Mouse (Mus musculus): ENCODE measurements around the gene 1810010D01Rik.

The 1810010D01Rik gene

DNA sequence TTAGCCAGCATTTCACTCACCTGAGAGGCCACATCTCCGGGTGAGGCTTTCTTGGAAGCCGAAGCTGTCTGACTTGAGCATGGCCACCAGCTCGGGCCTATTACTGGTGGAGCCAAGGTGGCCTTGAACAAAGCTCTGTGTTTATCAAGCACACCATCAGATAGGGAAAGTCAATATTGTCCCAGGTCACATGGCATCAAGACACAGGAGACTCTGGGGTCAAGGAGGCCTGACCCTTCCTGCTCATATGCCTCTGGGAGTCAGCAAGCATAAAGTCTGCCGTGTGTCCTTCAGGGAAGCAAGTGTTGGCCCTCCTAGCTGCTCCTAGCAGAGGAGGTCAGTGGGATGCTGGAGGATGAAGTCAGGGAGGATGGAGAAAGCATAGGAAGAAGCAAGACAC is at the start of gene 1810010D01Rik:
Gene 1810010D01Rik (minus strand): TSS at position 114 of the 400 bp plus-strand sequence.
- 98% methylated on average over 4 of the region's 4 CpGs for WGBS

- 100% methylated on average over 1 of the region's 1 CpGs for WGBS
Measured at GRCm38 (mm10) chr7:145256092-145256491, 48.2 kb upstream of the 1810010D01Rik start.

DNA sequence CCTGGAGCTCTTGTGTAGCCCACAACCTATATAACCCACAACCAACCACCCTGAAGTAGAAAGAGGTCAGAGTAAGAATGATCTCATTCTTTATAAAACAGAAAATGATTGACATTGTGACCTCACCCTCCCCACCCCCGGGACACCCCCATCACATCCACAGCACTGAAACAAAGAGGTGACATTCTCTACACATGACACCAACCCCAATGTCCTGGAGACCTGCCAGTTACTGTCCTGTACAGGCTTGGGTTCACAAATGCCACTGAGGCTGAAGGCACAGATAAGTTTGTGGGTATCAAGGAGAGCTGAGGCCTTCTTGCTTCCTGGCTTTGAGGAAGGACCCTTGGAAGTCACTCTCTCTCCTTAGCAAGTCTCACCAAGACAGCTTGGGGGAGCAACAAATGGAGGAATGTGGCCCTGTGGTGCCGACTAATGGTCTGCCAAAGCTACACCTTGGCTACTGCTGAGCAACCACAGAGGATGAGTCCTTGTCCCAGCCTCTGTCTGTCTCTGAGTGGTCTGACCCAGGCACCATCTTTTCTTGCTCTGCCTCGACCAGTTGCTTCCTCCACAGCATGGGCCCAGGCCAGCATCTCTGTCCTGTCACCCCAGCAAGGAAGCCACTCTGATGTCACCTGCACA is 46.2 kb upstream of the 1810010D01Rik start:
- 78% methylated on average over 3 of the region's 3 CpGs for WGBS

DNA sequence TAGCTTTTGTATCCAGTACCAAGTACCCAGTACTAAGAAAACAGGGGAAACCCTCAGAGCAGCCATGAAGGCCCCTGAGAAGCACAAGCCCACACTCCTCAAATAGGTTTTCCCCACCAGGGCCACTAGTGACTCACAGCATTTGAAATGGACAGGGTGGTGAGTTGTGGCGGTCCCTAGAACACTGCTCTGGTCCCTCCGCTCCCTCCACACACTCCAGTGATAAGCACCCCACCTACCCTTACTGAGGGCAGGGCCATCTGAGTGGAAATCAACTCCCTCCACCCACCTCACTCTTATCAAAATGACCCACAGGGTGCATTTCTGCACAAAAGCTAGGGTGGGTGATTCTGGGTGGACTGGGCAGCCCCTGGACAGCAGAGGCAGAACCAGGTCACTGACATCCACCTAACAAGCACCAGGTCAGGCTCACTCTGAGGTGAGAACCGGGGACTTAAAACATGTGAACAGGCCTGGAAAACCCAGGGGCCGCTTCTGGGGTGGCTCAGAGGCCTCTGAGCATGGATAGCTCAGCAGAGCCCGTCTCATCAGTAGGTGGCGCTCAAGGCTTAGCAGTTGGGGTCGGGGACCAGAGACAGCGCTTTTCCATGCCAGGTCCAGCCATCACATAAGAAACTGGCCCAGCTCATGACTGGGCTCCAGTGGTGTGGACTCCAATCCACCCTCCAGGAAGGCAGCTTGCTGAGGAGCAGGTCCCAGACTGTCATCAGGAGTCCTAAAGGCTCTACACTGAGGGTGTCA is 45.0 kb upstream of the 1810010D01Rik start:
- 36% methylated on average over 8 of the region's 8 CpGs for WGBS

- 75% methylated on average over 9 of the region's 9 CpGs for WGBS
Measured at GRCm38 (mm10) chr7:145250225-145250624, 42.3 kb upstream of the 1810010D01Rik start.

GRCm38 (mm10) chr7:145248911-145249310 is 41.0 kb upstream of the 1810010D01Rik start:
- WGBS: 94% methylated on average over 2 of the region's 2 CpGs

GRCm38 (mm10) chr7:145242851-145243712 is 35.2 kb upstream of the 1810010D01Rik start:
- 20% methylated on average over 9 of the region's 9 CpGs for WGBS

GRCm38 (mm10) chr7:145242028-145242427 is 34.1 kb upstream of the 1810010D01Rik start:
- 86% methylated on average over 9 of the region's 9 CpGs for WGBS

DNA sequence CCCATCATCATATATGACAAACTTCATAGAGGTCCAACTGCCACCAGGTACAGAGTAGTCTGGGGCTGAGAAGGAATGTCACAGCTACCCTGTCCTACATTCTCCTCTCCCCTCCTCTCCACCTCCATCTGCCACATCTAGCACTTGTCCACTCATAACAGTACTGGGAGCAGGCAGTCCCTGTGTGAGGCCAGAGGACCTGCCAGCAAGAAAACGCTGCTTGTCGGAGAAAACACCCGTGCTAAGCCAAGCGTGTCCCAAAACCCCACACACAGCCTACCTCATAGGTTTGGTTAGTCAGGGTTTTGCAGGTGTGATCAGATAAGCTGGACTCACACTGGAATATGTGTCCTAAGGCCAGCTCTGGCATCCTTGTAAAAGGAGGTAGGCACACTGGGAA is 33.0 kb upstream of the 1810010D01Rik start:
- WGBS: 83% methylated on average over 4 of the region's 4 CpGs

- 84% methylated on average over 8 of the region's 8 CpGs for WGBS
Measured at GRCm38 (mm10) chr7:145239736-145240505, 32.0 kb upstream of the 1810010D01Rik start.

- WGBS: 82% methylated on average over 6 of the region's 6 CpGs
Measured at GRCm38 (mm10) chr7:145239145-145239544, 31.2 kb upstream of the 1810010D01Rik start.

- 89% methylated on average over 10 of the region's 10 CpGs for WGBS
Measured at GRCm38 (mm10) chr7:145234841-145235790, 27.2 kb upstream of the 1810010D01Rik start.

GRCm38 (mm10) chr7:145231659-145232058 is 23.7 kb upstream of the 1810010D01Rik start:
- WGBS: 77% methylated on average over 9 of the region's 9 CpGs

DNA sequence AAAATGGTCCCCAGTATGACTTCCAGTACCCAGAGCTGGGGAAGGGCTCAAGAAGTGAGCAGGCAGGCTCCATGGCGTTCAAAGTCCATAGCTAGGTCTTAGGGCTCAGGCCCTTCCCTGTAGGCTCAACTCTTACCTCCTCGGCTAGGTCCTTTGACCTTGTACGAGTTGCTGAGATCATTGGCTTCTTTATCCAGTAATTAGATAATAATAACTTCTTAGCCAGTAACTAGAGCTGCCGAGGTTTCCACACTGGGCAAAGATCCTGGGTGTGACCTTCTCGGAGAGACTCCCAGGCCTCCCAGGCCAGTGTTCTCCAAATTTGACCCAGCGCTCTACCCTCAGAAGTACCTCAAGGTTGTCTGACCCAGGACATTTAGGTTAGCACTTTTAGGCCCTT is 18.7 kb upstream of the 1810010D01Rik start:
- 94% methylated on average over 6 of the region's 6 CpGs for WGBS

GRCm38 (mm10) chr7:145225626-145226025 is 17.7 kb upstream of the 1810010D01Rik start:
- WGBS: 90% methylated on average over 6 of the region's 6 CpGs

DNA sequence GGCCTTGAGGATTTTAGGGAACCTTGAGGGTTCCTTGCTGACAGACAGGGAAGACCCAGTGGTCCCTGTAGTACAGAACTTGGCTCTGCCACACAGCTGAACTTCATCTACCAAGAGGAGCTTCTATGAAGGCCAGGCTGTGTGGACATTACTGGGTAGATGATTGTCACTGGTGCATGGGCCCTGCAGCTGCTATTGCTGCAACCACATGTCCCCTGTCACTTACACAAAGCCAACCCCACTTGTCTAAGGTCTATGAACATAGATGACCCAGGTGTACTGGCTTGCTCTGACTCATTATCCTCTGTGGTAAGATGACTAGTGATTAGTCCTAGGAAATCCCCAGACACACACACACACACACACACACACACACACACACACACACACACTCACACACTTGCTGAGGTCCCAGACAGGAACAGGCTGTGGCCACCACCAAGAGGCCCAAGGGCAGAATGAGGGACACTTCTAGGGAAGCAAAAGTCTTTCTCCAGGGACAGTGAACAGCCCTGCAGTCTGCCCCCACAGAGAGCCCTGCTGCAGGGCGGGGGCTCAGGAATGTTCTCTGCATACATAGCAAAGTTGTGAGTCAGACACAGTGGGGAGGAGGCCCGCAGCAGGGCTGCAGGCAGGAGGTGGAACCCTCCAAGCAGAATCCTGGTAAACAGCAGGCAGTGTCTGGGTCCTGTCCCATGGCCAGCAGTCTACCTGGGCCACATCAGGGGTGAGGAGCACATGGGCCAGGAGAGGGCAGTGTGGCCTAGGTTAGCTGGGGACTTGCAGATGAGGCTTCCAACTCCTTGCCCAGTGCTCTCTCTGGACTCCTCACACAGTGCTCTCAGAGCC is 14.1 kb upstream of the 1810010D01Rik start:
- 43% methylated on average over 2 of the region's 2 CpGs for WGBS

- 91% methylated on average over 2 of the region's 2 CpGs for WGBS
Measured at GRCm38 (mm10) chr7:145221346-145221745, 13.4 kb upstream of the 1810010D01Rik start.

- WGBS: 69% methylated on average over 9 of the region's 9 CpGs
Measured at GRCm38 (mm10) chr7:145219420-145219831, 11.5 kb upstream of the 1810010D01Rik start.

DNA sequence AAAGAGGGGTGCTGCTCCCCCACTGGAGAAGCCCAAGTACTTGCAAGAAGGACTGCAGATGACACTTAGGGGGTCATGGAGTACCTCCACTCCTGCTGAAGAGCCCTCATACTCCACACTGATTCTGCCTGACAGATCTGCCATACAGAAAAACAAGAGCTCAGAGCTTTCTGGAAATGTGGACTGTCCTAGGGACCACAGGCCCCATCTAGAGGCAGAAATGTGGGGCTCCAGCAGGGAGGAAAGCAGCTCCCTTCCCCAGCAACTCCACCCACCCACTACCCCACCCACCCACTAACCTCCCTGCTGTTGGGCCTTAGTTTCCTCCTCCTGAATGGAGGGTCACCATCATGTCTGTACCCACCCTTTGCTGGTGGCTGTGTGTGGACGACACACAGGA is 8.7 kb upstream of the 1810010D01Rik start:
- WGBS: 78% methylated on average over 1 of the region's 1 CpGs

Data from cerebral cortex, adult 2 months (tissue).